Mouse (Mus musculus) limb, embryonic 13.5 days (tissue): Measurements from ENCODE around the gene Oas1f. TPM values are rescaled to one million over a fixed set of nuclear protein-coding genes. Genes with fewer than 3 reads are reported as not detected.

ENCODE experiments used
- ATAC-seq: fragments of 200-750 bp; cut with Nextera tagmentation; 2 replicates; pipeline ENCODE4 v1.8.0; 2017; ENCODE audit warnings: low read depth, moderate number of reproducible peaks, moderate TSS enrichment; ENCODE audit not compliant: low FRiP score
- H3K27ac ChIP-seq: fragments of 300-500 bp; sonication (generic); 2 replicates; pipeline ENCODE4 v1.5.1; 2015; ENCODE audit warnings: inconsistent platforms, mild to moderate bottlenecking, moderate library complexity
- H3K27me3 ChIP-seq: fragments of 300-500 bp; sonication (generic); 2 replicates; pipeline ENCODE4 v1.6.1; 2015; ENCODE audit warnings: mild to moderate bottlenecking, inconsistent platforms
- H3K36me3 ChIP-seq: fragments of 300-500 bp; sonication (generic); 2 replicates; pipeline ENCODE4 v1.6.1; 2015; ENCODE audit warnings: inconsistent platforms, mild to moderate bottlenecking, moderate library complexity
- H3K4me1 ChIP-seq: fragments of 300-500 bp; sonication (generic); 2 replicates; pipeline ENCODE4 v1.6.1; 2015; ENCODE audit warnings: inconsistent platforms
- H3K4me2 ChIP-seq: fragments of 300-500 bp; sonication (generic); replicated peaks from 2 replicates; pipeline ENCODE4 v1.6.1; 2015; ENCODE audit warnings: inconsistent platforms, mild to moderate bottlenecking, moderate library complexity
- H3K4me3 ChIP-seq: fragments of 300-500 bp; sonication (generic); 2 replicates; pipeline ENCODE4 v1.5.1; 2015; ENCODE audit warnings: moderate library complexity, mild to moderate bottlenecking, inconsistent platforms
- H3K9ac ChIP-seq: fragments of 300-500 bp; sonication (generic); 2 replicates; pipeline ENCODE4 v1.6.1; 2015; ENCODE audit warnings: mild to moderate bottlenecking, inconsistent platforms
- H3K9me3 ChIP-seq: fragments of 300-500 bp; sonication (generic); 2 replicates; pipeline ENCODE4 v1.6.1; 2016; ENCODE audit warnings: inconsistent platforms
- WGBS: fragments of 180-500 bp; shearing (Covaris S2); methylation state at CpG from one replicate; pipeline ENCODE4 v1.1.7; 2015; 5-methylcytosine and 5-hydroxymethylcytosine counted together
- polyA plus RNA-seq: library from polyadenylated mRNA; unstranded; fragments of >200 nt; fragmentation: Nextera tagmentation; extraction: Ambion mirVana; gene quantifications from 2 replicates; pipeline ENCODE4 v1.2.1, GENCODE M21; 2015

Gene Oas1f
- polyA plus RNA-seq, 1 experiment from 2014 or later, result not detected

DNA sequence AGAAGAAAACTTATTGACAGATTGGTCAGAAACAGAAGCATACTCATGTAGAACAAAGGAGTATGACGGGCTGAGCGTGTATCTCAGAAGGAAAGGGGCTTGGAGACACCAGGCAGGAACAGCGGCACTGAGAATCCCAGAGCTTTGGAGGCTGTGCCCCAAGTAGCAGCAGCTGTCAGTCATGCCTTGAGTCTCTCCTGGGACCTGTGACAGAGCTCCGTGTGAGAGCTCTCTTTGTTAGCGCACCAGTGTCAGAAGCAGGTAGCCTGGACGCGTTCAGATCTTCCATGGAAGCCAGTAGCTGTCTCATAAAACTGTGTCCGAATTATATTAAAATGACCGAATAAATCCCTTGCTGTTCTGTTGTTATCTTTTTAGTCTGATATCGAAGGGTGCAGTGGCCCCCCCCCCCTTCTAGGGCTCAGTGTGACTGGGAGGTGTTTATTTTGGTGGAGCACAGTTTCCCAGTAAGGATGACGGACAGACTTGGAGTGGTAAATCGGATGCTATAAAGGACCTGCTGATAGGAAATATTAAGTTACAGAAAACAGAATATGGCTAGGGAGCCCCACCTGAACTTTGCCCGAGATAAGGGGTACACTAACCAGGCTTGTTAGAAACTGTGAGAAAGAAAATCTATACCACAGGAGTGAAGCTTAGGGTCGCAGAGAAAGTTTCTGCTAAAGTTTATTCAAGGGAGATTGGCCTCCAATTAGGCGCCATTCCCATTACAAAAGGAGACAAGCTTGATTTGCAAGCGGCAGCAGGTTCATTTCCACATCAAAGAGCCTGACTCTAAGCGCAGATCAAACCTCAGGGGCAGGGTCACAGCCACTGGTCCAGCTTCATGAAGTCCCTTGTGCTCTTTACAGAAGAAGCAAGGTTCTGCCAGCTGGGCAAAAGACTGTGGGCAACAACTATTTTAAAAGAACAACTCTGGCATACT is 13.6 kb upstream of the Oas1f start:
- WGBS, result 15% methylated on average over 17 of the region's 17 CpGs
- H3K27me3 ChIP-seq, result peaks cover 19% of the 10 kb centered on the region
- H3K9ac ChIP-seq, result no peak overlapping the region
- H3K9me3 ChIP-seq, result no peaks in the 10 kb centered on the region
- no peak overlapping the region for H3K4me3 ChIP-seq
- no peak for ATAC-seq
- no peaks in the 10 kb centered on the region for H3K4me1 ChIP-seq
- no peaks in the 10 kb centered on the region for H3K36me3 ChIP-seq
- H3K4me2 ChIP-seq, result no peak overlapping the region
- no peak overlapping the region for H3K27ac ChIP-seq

DNA sequence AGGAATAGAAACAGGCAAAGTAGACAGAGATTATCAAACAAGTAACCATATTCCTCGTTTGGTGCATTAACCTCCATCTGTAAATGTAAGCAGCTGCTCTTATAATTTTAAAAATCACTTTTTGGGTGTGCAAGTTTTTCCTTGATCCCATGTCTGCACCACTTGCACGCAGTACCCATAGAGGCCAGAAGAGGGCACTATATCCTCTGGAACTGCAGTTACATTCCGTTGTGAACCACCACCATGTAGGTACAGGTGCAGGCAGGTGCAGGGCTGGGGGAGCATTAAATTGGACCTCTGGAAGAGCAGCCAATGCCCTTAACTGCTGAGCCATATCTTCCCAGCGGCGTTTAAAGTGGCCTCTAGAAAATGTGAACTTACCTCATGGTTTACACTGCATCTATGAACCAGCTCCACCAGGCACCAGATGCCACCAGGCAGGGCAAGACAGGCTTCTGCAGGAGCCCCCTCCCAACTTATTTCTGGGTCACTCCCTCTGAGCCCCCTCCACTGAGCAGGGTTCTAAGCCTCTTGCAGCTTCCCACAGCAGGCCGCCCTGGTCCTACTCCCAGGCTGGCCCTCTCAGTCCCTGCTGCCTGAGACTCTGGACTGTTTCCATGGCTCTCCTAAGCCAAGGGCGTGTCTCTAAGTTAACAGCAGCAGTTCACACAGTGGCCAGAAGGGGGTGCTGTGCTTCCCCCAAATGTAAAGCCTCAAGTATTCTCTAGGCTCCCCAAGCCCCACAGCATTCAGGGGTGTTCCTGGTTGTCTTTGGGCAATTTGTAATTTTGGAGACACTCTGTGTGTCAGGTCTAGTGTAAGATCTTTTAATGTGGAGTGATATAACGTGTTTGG is 10.2 kb upstream of the Oas1f start:
- H3K27ac ChIP-seq, result no peak overlapping the region
- H3K9ac ChIP-seq, result no peak overlapping the region
- H3K4me3 ChIP-seq, result no peak overlapping the region
- no peaks in the 10 kb centered on the region for H3K36me3 ChIP-seq
- ATAC-seq, result no peak
- 9% methylated on average over 8 of the region's 8 CpGs for WGBS
- no peak overlapping the region for H3K4me2 ChIP-seq
- peaks cover 19% of the 10 kb centered on the region for H3K27me3 ChIP-seq
- no peaks in the 10 kb centered on the region for H3K9me3 ChIP-seq
- no peaks in the 10 kb centered on the region for H3K4me1 ChIP-seq

DNA sequence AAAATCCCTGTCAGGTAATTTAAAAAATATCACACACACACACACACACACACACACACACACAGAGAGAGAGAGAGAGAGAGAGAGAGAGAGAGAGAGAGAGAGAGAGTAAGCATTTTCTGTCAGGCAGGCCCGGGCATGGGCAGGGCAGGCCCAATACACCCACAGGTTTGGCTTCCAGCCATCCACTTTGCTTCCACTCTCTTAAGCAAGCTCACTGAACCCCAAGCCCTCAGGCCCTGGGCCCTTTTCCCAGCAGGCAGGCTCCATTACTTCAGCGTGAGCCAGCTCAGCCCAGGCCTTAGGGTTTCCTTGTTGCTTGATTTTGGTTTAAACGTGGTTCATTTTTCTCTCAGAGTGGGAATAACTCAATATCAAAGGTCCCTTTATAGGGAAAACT is 2.5 kb upstream of the Oas1f start:
- Histone ChIP-seq H3K4me1 (0 out of 2 replicates have a peak, but pooled peaks cover 10% of the 10 kb centered on the region), H3K36me3 (no peaks in the 10 kb centered on the region), H3K9me3 (no peaks in the 10 kb centered on the region), H3K4me2 (no peak overlapping the region), H3K9ac (no peak overlapping the region), H3K4me3 (no peak overlapping the region), H3K27ac (no peak overlapping the region), H3K27me3 (no peaks in the 10 kb centered on the region)
- 76% methylated on average over 3 of the region's 3 CpGs for WGBS
- peak; percentile 64; the same call in 1 of the 2 replicates for ATAC-seq

DNA sequence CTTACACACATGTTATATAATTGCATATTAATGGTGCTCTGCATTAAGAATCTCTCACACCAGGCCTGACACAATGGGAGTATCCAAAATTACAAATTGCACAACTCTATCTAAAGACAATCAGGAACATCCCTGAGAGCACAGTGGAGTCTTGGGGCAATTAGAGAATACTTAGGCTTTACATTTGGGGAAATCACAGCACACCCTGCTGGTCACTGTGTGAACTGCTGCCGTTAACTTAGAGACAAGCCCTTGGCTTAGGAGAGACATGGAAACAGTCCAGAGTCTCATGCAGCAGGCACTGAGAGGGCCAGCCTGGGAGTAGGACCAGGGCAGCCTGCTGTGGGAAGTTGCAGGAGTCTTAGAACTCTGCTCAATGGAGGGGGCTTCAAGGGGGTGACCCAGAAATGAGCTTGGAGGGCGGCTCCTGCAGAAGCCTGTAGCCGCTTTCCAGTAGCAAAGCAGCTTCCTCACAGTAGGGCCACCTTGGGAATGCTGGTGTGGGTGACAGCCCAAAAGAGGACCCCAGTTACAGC is 2.5 kb downstream of the Oas1f start:
- 60% methylated on average over 3 of the region's 3 CpGs for WGBS
- no peak for ATAC-seq
- Histone ChIP-seq H3K9ac (no peak overlapping the region), H3K27ac (no peak overlapping the region), H3K9me3 (peaks cover 12% of the 10 kb centered on the region), H3K4me2 (no peak overlapping the region), H3K27me3 (no peaks in the 10 kb centered on the region), H3K4me3 (no peak overlapping the region), H3K36me3 (no peaks in the 10 kb centered on the region), H3K4me1 (0 out of 2 replicates have a peak, but pooled peaks cover 10% of the 10 kb centered on the region)

DNA sequence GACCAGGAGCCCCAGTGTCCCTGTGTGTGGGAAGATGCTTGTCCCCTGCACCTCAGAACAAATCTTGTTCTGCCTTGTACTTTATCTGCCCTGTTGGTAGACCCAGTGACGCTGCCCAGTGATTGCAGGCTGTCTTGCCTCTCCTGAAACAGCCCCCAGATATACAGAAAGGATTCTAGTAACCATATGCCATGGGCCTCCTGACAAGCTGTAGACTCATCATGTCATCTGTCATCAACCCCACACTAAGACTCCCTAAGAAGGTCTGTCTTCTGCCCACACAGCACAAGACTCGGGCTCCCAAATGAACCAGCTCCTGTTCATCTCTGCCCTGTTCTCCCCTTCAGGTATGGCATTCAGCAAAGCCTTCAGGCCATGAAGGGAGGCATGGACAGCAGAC is 12.1 kb downstream of the Oas1f start:
- no peak for ATAC-seq
- WGBS, result 67% methylated on average over 2 of the region's 2 CpGs
- Histone ChIP-seq H3K4me3 (no peak overlapping the region), H3K27ac (no peak overlapping the region), H3K27me3 (no peaks in the 10 kb centered on the region), H3K4me1 (no peaks in the 10 kb centered on the region), H3K36me3 (no peaks in the 10 kb centered on the region), H3K4me2 (no peak overlapping the region), H3K9me3 (peaks cover 7% of the 10 kb centered on the region), H3K9ac (no peak overlapping the region)

DNA sequence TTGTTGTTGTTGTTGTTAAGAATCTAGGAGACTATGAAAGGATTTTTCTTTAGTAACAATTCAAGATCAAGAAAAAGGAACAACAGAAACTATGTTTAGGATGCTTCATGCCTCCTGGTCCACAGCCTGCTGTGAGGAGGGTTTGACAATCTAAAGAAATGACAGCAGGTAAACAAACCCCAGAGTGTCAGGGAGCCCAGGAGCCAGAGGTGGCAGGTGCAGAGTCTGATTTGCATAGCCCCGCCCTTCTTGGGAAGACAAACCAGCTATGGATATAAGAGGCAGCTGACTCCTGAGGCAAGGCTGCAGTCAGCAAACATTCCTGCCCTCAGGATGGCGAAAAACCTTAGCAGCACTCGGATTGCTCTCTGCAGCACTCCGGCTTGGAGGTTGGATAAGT is 14.0 kb downstream of the Oas1f start, which contains the start of gene Oas1h:
Gene Oas1h, plus strand, starts transcription at position 301 of the 400 bp plus-strand sequence.
- Histone ChIP-seq H3K4me1 (no peaks in the 10 kb centered on the region), H3K9ac (no peak within 1 kb of the TSS), H3K36me3 (no peaks in the 10 kb centered on the region), H3K27me3 (no peaks in the 10 kb centered on the region), H3K27ac (no peak within 1 kb of the TSS), H3K4me3 (no peak within 1 kb of the TSS), H3K9me3 (no peaks in the 10 kb centered on the region), H3K4me2 (no peak within 1 kb of the TSS)
- WGBS, result 51% methylated on average over 4 of the region's 4 CpGs
- ATAC-seq, result no peak

DNA sequence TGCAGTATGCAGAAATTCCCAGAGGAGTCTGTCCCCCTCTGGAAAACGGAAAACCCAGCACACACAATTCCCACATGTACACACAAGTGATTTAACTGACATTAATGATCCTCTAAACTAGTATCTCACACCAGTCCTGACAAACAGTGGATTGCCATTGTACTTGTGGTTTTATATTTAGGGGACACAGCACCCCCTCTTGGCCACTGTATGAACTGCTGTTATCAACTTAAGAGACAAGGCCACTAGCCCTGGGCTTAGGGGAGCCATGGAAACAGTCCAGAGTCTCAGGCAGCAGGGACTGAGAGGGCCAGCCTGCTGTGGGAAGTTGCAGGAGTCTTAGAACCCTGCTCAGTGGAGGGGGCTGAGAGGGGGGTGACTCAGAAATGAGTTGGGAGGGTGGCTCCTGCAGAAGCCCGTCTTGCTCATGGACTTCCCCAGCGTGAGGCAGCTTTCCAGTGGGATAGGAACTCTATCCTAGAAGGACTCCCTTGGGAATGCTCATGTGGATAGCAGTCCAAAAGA is 18.2 kb downstream of the Oas1f start:
- 65% methylated on average over 3 of the region's 3 CpGs for WGBS
- Histone ChIP-seq H3K27me3 (no peaks in the 10 kb centered on the region), H3K9ac (no peak overlapping the region), H3K4me2 (no peak overlapping the region), H3K9me3 (no peaks in the 10 kb centered on the region), H3K4me1 (no peaks in the 10 kb centered on the region), H3K27ac (no peak overlapping the region), H3K36me3 (no peaks in the 10 kb centered on the region), H3K4me3 (no peak overlapping the region)
- no peak for ATAC-seq

DNA sequence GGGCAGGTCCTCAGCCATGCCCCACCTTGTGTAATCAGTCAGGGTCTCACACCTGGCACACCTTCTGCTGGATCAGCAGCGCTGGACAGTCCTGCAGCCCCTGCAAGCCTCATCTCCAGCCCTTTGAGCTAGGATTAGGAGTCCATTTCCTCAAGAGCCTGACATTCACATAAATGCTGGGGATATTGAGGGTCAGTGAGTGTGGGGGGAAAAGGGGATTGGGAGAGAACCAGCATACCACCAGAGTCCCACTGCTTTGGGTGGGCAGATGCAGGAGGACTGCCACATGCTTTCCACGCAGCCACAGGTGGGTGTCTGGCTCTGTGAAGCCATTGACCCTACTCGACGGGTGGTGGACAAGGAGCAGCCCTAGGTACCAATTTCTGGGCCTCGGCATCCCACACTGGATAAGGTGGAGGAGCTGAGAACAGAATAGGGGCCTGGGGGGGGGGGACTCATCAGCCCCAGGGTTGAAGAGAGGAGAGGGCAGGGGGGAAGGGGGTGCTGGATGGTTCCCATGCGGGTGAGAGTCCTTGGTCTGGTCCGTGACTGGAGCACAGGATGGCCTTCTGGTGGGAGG is 22.4 kb downstream of the Oas1f start:
- ATAC-seq, result no peak
- no peak overlapping the region for H3K4me2 ChIP-seq
- no peaks in the 10 kb centered on the region for H3K4me1 ChIP-seq
- H3K27me3 ChIP-seq, result no peaks in the 10 kb centered on the region
- no peak overlapping the region for H3K27ac ChIP-seq
- H3K9ac ChIP-seq, result no peak overlapping the region
- H3K4me3 ChIP-seq, result no peak overlapping the region
- no peaks in the 10 kb centered on the region for H3K36me3 ChIP-seq
- 82% methylated on average over 7 of the region's 7 CpGs for whole genome bisulfite sequencing
- H3K9me3 ChIP-seq, result no peaks in the 10 kb centered on the region

DNA sequence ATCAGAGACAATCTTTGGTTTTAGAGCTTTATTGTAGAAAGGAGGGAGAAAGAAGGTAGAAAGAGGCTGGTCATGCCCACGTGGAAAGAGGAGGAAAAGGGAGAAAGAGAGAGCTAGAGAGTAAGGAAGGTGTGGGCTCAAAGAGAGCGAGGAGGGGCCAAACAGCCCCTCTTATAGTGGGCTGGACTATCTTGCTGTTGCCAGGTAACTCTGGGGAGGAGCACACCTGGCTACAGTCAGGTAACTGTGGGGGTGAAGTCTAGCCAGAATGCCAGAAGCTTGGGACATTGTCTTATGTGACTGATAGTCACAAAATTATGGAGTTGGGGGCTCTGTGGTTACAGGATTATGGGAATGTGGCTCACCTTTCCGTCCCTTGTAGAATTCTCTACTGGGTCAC is 22.9 kb downstream of the Oas1f start:
- 67% methylated on average over 3 of the region's 3 CpGs for WGBS
- Histone ChIP-seq H3K4me1 (no peaks in the 10 kb centered on the region), H3K9ac (no peak overlapping the region), H3K27me3 (no peaks in the 10 kb centered on the region), H3K27ac (no peak overlapping the region), H3K36me3 (no peaks in the 10 kb centered on the region), H3K9me3 (no peaks in the 10 kb centered on the region), H3K4me2 (no peak overlapping the region), H3K4me3 (no peak overlapping the region)
- no peak for ATAC-seq

DNA sequence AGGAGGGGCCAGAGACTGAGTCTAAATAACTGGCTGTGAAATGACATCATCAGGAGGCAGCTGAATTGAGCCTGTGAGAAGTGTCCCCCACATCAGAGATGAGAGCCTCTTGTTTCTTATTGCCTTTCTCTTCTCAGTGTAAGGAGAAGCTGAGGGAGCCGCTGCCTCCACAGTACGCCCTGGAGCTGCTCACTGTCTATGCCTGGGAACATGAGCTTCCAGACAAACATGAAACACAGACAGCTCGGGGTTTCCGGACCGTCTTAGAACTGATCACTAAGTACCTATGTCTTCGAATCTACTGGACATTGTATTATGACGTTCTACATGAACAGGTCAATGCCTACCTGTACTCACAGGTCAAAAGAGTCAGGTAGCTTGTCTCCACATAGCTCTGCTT is 23.6 kb downstream of the Oas1f start:
- H3K4me1 ChIP-seq, result no peaks in the 10 kb centered on the region
- WGBS, result 83% methylated on average over 7 of the region's 7 CpGs
- H3K4me3 ChIP-seq, result no peak overlapping the region
- no peak for ATAC-seq
- H3K4me2 ChIP-seq, result no peak overlapping the region
- no peak overlapping the region for H3K9ac ChIP-seq
- no peaks in the 10 kb centered on the region for H3K9me3 ChIP-seq
- H3K36me3 ChIP-seq, result no peaks in the 10 kb centered on the region
- no peak overlapping the region for H3K27ac ChIP-seq
- no peaks in the 10 kb centered on the region for H3K27me3 ChIP-seq

DNA sequence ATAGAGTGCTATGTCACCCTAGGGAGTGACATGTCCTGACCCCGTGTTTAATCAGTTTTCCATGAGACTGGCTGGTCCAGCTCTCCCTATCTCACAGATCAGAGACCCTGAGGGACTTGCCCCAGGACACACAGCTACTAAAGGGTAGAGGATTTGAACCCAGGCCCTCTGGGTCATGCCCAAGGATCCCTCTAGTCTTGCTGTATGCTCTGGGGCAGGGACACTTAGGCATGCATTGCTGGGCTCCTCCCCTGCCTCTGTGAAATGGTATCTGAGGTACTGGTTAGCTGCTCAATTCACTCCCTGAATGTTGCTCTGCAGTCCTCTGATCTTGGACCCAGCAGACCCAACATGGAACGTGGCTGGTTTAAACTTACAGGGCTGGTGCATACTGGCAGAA is 24.3 kb downstream of the Oas1f start:
- no peak for ATAC-seq
- 48% methylated on average over 2 of the region's 2 CpGs for WGBS
- Histone ChIP-seq H3K27me3 (no peaks in the 10 kb centered on the region), H3K4me3 (no peak overlapping the region), H3K4me1 (no peaks in the 10 kb centered on the region), H3K4me2 (no peak overlapping the region), H3K27ac (no peak overlapping the region), H3K9me3 (no peaks in the 10 kb centered on the region), H3K36me3 (no peaks in the 10 kb centered on the region), H3K9ac (no peak overlapping the region)
